Mouse (Mus musculus) forebrain, embryonic 16.5 days (tissue): ENCODE data around the gene Prss30. TPM values are rescaled to one million over a fixed set of nuclear protein-coding genes. Genes with fewer than 3 reads are reported as not detected.

Source experiments
- ATAC-seq: fragments of 200-750 bp; cut with Nextera tagmentation; 2 replicates; pipeline ENCODE4 v1.8.0; 2017; ENCODE audit warnings: mild to moderate bottlenecking, moderate library complexity
- H3K27ac ChIP-seq: fragments of 300-500 bp; sonication (generic); 2 replicates; pipeline ENCODE4 v1.5.1; 2014; ENCODE audit warnings: low read length, control low read depth
- H3K27me3 ChIP-seq: fragments of 300-500 bp; sonication (generic); replicated peaks from 2 replicates; pipeline ENCODE4 v1.6.1; 2014; ENCODE audit warnings: low read length; ENCODE audit not compliant: control insufficient read depth, insufficient read depth
- H3K36me3 ChIP-seq: fragments of 300-500 bp; sonication (generic); 2 replicates; pipeline ENCODE4 v1.6.1; 2014; ENCODE audit not compliant: control insufficient read depth, insufficient read depth
- H3K4me1 ChIP-seq: fragments of 300-500 bp; sonication (generic); replicated peaks from 2 replicates; pipeline ENCODE4 v1.6.1; 2014; ENCODE audit warnings: low read length; ENCODE audit not compliant: control insufficient read depth, insufficient read depth
- H3K4me2 ChIP-seq: fragments of 300-500 bp; sonication (generic); 2 replicates; pipeline ENCODE4 v1.6.1; 2014; ENCODE audit warnings: mild to moderate bottlenecking, low read length, control low read depth
- H3K4me3 ChIP-seq: fragments of 300-500 bp; sonication (generic); replicated peaks from 2 replicates; pipeline ENCODE4 v1.5.1; 2014; ENCODE audit warnings: mild to moderate bottlenecking, low read length, control low read depth
- H3K9ac ChIP-seq: fragments of 300-500 bp; sonication (generic); replicated peaks from 2 replicates; pipeline ENCODE4 v1.6.1; 2014; ENCODE audit warnings: low read depth, low read length, control low read depth
- H3K9me3 ChIP-seq: fragments of 300-500 bp; sonication (generic); 2 replicates; pipeline ENCODE4 v1.6.1; 2016; ENCODE audit warnings: low read length; ENCODE audit not compliant: control insufficient read depth
- WGBS: fragments of 180-500 bp; shearing (Covaris S2); extraction: QIAGEN DNeasy Blood & Tissue Kit; methylation state at CpG from one replicate; pipeline ENCODE4 v1.1.7; 2014; 5-methylcytosine and 5-hydroxymethylcytosine counted together
- polyA plus RNA-seq: library from polyadenylated mRNA; unstranded; fragments of >200 nt; fragmentation: Nextera tagmentation; extraction: Ambion mirVana; gene quantifications from 2 replicates; pipeline ENCODE4 v1.2.1, GENCODE M21; 2015

Gene Prss30
- polyA plus RNA-seq, 1 experiment from 2014 or later = 0.28 TPM

GRCm38 (mm10) chr17:24007391-24007790, 27.0 kb upstream of the Prss30 start:
- H3K4me3 ChIP-seq = no peak overlapping the region
- H3K4me2 ChIP-seq = no peak overlapping the region
- H3K27me3 ChIP-seq = no peaks in the 10 kb centered on the region; the same call in 1 of the 2 replicates
- no peak overlapping the region for H3K9ac ChIP-seq
- 77% methylated on average over 1 of the region's 1 CpGs for WGBS
- H3K27ac ChIP-seq = no peak overlapping the region
- no peaks in the 10 kb centered on the region for H3K4me1 ChIP-seq
- ATAC-seq = no peak
- no peaks in the 10 kb centered on the region for H3K9me3 ChIP-seq
- H3K36me3 ChIP-seq = no peaks in the 10 kb centered on the region

GRCm38 (mm10) chr17:24006930-24007329, 26.6 kb upstream of the Prss30 start:
- no peak for ATAC-seq
- WGBS = 43% methylated on average over 2 of the region's 2 CpGs
- H3K9ac ChIP-seq = no peak overlapping the region
- no peaks in the 10 kb centered on the region for H3K4me1 ChIP-seq
- H3K36me3 ChIP-seq = no peaks in the 10 kb centered on the region
- no peak overlapping the region for H3K4me2 ChIP-seq
- H3K27me3 ChIP-seq = no peaks in the 10 kb centered on the region; the same call in 1 of the 2 replicates
- H3K9me3 ChIP-seq = no peaks in the 10 kb centered on the region
- H3K27ac ChIP-seq = no peak overlapping the region
- no peak overlapping the region for H3K4me3 ChIP-seq

- Histone ChIP-seq H3K4me1 (no peaks in the 10 kb centered on the region), H3K36me3 (no peaks in the 10 kb centered on the region), H3K4me3 (no peak overlapping the region), H3K27ac (no peak overlapping the region), H3K9ac (no peak overlapping the region), H3K4me2 (no peak overlapping the region), H3K9me3 (no peaks in the 10 kb centered on the region), H3K27me3 (no peaks in the 10 kb centered on the region; the same call in 1 of the 2 replicates)
- 87% methylated on average over 3 of the region's 3 CpGs for WGBS
- ATAC-seq = no peak
Observed at GRCm38 (mm10) chr17:24005049-24005448, 24.7 kb upstream of the Prss30 start.

- 93% methylated on average over 14 of the region's 14 CpGs for WGBS
Observed at GRCm38 (mm10) chr17:24004071-24004665, 23.8 kb upstream of the Prss30 start.

DNA sequence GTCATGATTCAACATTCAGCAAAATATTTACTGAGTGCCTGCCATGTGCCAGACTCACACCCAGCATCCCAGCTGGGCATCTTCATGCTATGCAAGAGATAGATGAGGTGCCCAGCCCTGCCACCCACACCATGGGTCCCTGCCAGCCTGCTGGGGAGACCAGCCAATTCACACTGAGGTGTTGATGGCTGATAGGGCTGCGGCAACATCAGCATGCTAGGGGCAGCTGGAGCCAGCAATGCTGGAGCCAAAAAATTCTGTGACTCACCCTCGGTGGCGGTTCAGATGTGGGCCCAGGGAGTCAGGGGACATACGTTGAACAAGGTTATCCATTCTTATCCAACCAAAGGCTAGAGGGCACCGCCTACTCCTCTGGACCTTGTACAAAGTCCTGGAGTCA, 20.0 kb upstream of the Prss30 start:
- Histone ChIP-seq H3K4me1 (no peaks in the 10 kb centered on the region), H3K36me3 (no peaks in the 10 kb centered on the region), H3K27ac (no peak overlapping the region), H3K9ac (no peak overlapping the region), H3K9me3 (no peaks in the 10 kb centered on the region), H3K4me2 (no peak overlapping the region), H3K27me3 (no peaks in the 10 kb centered on the region; the same call in 1 of the 2 replicates), H3K4me3 (no peak overlapping the region)
- no peak for ATAC-seq
- whole genome bisulfite sequencing = 85% methylated on average over 5 of the region's 5 CpGs

More at GRCm38 (mm10) chr17:24004071-24004665, 23.8 kb upstream of the Prss30 start:
- Histone ChIP-seq H3K4me1 (no peaks in the 10 kb centered on the region), H3K4me3 (no peak overlapping the region), H3K9ac (no peak overlapping the region), H3K9me3 (no peaks in the 10 kb centered on the region), H3K36me3 (no peaks in the 10 kb centered on the region), H3K27ac (no peak overlapping the region), H3K4me2 (no peak overlapping the region), H3K27me3 (no peaks in the 10 kb centered on the region; the same call in 1 of the 2 replicates)
- ATAC-seq = no peak

DNA sequence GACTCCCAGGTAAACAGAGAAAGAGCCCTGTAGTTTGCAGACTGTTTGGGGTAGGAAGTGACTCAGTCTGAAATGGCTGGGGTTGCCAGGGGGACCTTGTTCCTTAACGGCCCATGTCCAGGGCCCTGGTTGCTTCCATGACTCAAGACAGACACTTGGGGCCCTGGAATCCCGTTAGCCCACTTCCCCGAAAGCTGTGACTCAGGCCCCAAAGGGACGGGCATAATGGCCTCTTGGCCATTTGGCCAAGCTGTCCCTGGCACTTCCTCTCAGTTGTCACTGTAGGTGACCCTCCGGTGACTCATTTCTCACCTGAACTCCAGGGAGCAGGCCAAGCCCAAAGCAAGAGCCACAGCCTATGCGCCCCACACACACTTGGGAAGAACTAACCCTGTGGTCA, 18.0 kb upstream of the Prss30 start:
- Histone ChIP-seq H3K36me3 (no peaks in the 10 kb centered on the region), H3K4me2 (no peak overlapping the region), H3K9ac (no peak overlapping the region), H3K9me3 (no peaks in the 10 kb centered on the region), H3K4me3 (no peak overlapping the region), H3K27ac (no peak overlapping the region), H3K4me1 (peaks cover 6% of the 10 kb centered on the region), H3K27me3 (no peaks in the 10 kb centered on the region; the same call in 1 of the 2 replicates)
- WGBS = 82% methylated on average over 6 of the region's 6 CpGs
- no peak for ATAC-seq

- H3K9ac ChIP-seq = no peak within 1 kb of the TSS
- WGBS = 71% methylated on average over 2 of the region's 2 CpGs
- ATAC-seq = no peak
Observed at GRCm38 (mm10) chr17:23997901-23998300, 17.5 kb upstream of the Prss30 start, which contains the start of gene Prss22. Prss22 (minus strand) TSS chr17:23998100.

GRCm38 (mm10) chr17:23995421-23995820, 15.1 kb upstream of the Prss30 start:
- Histone ChIP-seq H3K27ac (no peak overlapping the region), H3K27me3 (no peaks in the 10 kb centered on the region), H3K36me3 (no peaks in the 10 kb centered on the region), H3K4me1 (peaks cover 6% of the 10 kb centered on the region), H3K4me3 (no peak overlapping the region), H3K4me2 (no peak overlapping the region), H3K9me3 (no peaks in the 10 kb centered on the region), H3K9ac (no peak overlapping the region)
- no peak for ATAC-seq
- 15% methylated on average over 1 of the region's 1 CpGs for WGBS

More at GRCm38 (mm10) chr17:23997901-23998300, 17.5 kb upstream of the Prss30 start, which contains the start of gene Prss22:
- no peaks in the 10 kb centered on the region; the same call in 1 of the 2 replicates for H3K27me3 ChIP-seq
- H3K27ac ChIP-seq = no peak within 1 kb of the TSS
- no peak within 1 kb of the TSS for H3K4me2 ChIP-seq
- no peaks in the 10 kb centered on the region for H3K9me3 ChIP-seq
- no peaks in the 10 kb centered on the region for H3K36me3 ChIP-seq
- peaks cover 6% of the 10 kb centered on the region for H3K4me1 ChIP-seq
- H3K4me3 ChIP-seq = no peak within 1 kb of the TSS

- Histone ChIP-seq H3K4me1 (peaks cover 6% of the 10 kb centered on the region), H3K36me3 (no peaks in the 10 kb centered on the region), H3K27me3 (no peaks in the 10 kb centered on the region), H3K27ac (no peak overlapping the region), H3K4me3 (no peak overlapping the region), H3K4me2 (no peak overlapping the region), H3K9me3 (no peaks in the 10 kb centered on the region), H3K9ac (no peak overlapping the region)
- ATAC-seq = no peak
- WGBS = 76% methylated on average over 7 of the region's 7 CpGs
Observed at GRCm38 (mm10) chr17:23994667-23995066, 14.3 kb upstream of the Prss30 start.
